Mouse (Mus musculus): Measurements from ENCODE around the gene Aida.
"Not testable (repeated sequence)": the region's sequence is repeated elsewhere in the genome, so short reads cannot be mapped to it uniquely, and the experiment has no call there.

The Aida gene

DNA sequence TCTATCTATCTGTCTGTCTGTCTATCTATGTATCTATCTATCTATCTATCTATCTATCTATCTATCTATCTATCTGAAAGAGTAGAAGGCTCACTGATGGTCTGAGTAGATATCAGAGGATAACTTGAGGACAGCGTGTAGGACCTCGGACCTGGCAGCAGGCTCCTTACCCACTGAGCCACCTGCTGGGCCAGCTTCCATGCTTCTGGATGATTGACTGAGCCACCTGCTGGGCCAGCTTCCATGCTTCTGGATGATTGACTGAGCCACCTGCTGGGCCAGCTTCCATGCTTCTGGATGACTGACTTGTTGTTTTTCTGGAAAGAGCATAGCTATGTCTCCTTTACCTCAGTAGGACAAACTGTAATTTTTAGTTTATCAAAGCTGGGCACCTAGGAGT is 13.2 kb downstream of the Aida start:
- in situ Hi-C loops (cut with MboI; ENCODE audit: low pct_unique_long_range_greater_than_20kb in 1 of 2, low sequenced_read_pairs in 2 of 2, unreplicated experiment in 1 of 2), result not testable (repeated sequence)

DNA sequence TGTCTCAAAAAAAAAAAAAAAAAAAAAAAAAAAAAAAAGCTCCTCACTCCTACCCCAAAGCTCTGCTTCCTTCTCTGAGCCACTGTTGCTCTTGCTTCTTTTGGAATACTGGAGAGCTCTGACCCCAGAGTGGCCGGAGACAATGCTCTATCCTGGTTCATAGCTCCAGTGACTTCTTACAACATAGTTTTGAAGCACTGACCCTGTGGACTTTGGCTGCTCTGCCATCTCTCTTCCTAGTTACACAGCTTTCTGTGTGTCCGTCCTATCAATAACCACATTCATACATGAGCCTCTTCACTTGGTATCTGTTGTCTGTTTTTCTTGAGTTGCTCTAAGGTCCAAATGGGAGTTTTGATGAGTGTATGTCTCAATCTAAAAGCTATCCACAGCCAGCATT is 15.7 kb downstream of the Aida start:
- in situ Hi-C loops (cut with MboI; ENCODE audit: low pct_unique_long_range_greater_than_20kb in 1 of 2, low sequenced_read_pairs in 2 of 2, unreplicated experiment in 1 of 2), result no loop called here

DNA sequence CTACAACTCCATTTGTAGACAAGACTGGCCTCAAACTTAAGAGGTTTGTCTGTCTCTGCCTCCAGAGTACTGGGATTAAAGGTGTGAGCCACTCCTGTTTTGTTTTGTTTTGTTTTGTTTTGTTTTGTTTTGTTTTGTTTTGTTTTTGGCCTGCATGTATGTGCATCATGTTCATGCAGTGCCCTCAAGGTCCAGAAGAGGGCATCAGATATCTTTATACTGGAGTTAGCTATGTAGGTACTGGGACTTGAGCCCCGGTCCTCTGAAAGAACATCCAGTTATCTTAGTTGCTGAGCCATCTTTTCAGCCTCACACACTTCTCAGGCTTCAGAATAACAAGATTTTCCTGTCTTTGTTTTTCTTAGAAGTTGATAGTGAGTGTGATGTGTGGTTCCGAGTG is 19.4 kb downstream of the Aida start:
- in situ Hi-C loops (cut with MboI; ENCODE audit: low pct_unique_long_range_greater_than_20kb in 1 of 2, low sequenced_read_pairs in 2 of 2, unreplicated experiment in 1 of 2), result no loop called here

GRCm38 (mm10) chr1:183320708-183321107 is 24.3 kb downstream of the Aida start:
- in situ Hi-C loops (cut with MboI; ENCODE audit: low pct_unique_long_range_greater_than_20kb in 1 of 2, low sequenced_read_pairs in 2 of 2, unreplicated experiment in 1 of 2), result no loop called here

DNA sequence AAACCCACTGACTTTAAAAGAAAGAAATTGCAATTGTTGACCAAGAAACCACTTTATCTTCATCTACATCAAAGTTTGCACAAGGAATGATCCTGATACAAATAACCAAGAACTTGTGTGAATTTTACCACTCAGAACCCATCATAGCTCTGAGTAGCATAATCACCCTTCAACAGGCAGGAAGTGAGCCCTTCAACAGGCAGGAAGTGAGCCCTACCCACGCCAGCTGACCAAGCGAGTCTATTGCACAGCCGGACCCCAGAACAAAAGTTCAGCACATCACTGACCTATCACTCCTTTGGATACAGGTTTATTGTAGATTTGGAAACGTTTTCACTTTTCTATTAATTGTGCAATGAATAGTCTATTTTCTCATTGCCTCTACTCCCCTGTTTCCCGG is 26.1 kb downstream of the Aida start:
- in situ Hi-C loops (cut with MboI; ENCODE audit: low pct_unique_long_range_greater_than_20kb in 1 of 2, low sequenced_read_pairs in 2 of 2, unreplicated experiment in 1 of 2), result not testable (repeated sequence)

- in situ Hi-C loops (cut with MboI; ENCODE audit: low pct_unique_long_range_greater_than_20kb in 1 of 2, low sequenced_read_pairs in 2 of 2, unreplicated experiment in 1 of 2), result no loop called here
Observed at GRCm38 (mm10) chr1:183323923-183324322, 27.5 kb downstream of the Aida start.

DNA sequence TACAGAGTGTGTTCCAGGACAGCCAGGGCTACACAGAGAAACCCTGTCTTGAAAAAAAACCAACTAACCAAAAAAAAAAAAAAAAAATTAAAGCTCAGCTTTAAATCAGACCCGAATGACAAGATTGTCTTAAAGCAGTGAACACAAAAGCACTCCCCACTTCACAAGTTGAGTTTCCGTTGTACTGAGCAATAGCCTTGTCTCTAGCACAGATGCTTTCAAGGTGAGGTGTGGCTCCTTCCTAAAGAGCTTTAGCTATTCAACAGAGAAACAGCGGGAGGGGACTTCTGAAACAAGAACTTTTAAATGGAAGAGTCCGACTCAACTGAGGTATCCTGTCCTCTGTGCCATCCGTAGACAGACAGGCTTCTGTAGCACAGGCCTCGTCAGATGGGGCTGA is 28.0 kb downstream of the Aida start:
- in situ Hi-C loops (cut with MboI; ENCODE audit: low pct_unique_long_range_greater_than_20kb in 1 of 2, low sequenced_read_pairs in 2 of 2, unreplicated experiment in 1 of 2), result no loop called here

DNA sequence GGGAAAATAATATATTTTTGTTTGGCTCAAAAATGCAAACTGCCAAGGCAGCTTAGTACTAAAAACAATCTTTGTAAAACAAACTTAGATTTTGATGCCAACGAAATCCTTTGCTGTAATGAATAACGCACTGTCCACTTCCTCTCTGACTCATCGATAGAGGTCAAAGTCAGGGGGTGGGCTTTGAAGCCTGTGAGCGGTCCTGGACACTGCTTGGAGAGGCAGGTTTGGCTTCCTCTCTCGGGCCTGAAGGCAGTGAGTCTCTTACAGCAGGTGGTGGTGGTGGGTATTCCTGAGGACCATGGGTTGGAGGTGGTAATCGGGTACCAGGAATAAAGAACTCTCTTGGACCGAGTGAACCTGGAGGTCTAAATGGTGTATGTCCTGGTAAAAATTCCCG is 30.8 kb downstream of the Aida start:
- in situ Hi-C loops (cut with MboI; ENCODE audit: low pct_unique_long_range_greater_than_20kb in 1 of 2, low sequenced_read_pairs in 2 of 2, unreplicated experiment in 1 of 2), result no loop called here

DNA sequence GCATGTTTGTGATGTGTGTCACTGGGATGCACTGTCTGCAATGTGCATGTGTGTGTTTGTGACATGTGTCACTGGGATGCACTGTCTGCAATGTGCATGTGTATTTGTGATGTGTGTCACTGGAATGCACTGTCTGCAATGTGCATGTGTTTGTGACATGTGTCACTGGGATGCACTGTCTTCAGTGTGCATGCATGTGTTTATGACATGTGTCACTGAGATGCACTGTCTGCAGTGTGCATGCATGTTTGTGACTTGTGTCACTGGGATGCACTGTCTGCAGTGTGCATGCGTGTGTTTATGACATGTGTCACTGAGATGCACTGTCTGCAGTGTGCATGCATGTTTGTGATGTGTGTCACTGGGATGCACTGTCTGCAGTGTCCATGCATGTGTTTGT is 46.5 kb downstream of the Aida start:
- in situ Hi-C loops (cut with MboI; ENCODE audit: low pct_unique_long_range_greater_than_20kb in 1 of 2, low sequenced_read_pairs in 2 of 2, unreplicated experiment in 1 of 2), result not testable (repeated sequence)

GRCm38 (mm10) chr1:183344886-183345816 is 48.8 kb downstream of the Aida start:
- in situ Hi-C loops (cut with MboI; ENCODE audit: low pct_unique_long_range_greater_than_20kb in 1 of 2, low sequenced_read_pairs in 2 of 2, unreplicated experiment in 1 of 2), result no loop called here

DNA sequence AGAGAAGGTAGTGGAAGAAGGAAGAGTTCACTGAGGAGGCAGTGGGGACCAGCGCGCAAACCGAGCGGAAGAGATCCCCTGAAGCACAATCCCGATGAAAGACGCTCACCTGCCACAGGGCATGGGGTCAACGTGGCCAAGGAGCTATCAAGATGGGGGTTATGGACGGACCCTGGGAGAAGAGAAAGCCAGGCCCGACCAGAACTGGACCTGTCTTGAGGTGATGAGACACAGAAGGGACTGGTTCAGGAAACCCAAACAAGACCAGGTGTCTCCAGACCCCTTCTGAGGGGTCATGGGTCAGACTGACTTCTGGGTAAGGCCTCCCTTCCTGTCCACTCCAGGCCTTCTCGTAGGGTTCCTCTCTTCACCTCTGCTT is 49.4 kb downstream of the Aida start:
- in situ Hi-C loops (cut with MboI; ENCODE audit: low pct_unique_long_range_greater_than_20kb in 1 of 2, low sequenced_read_pairs in 2 of 2, unreplicated experiment in 1 of 2), result no loop called here

- in situ Hi-C loops (cut with MboI; ENCODE audit: low pct_unique_long_range_greater_than_20kb in 1 of 2, low sequenced_read_pairs in 2 of 2, unreplicated experiment in 1 of 2), result loop anchor here in 1 of 2 experiments (5.0 kb wide), 1 partner anchor 72 kb away; no protein-coding TSS in a partner anchor
Observed at GRCm38 (mm10) chr1:183349840-183350239, 53.5 kb downstream of the Aida start.

DNA sequence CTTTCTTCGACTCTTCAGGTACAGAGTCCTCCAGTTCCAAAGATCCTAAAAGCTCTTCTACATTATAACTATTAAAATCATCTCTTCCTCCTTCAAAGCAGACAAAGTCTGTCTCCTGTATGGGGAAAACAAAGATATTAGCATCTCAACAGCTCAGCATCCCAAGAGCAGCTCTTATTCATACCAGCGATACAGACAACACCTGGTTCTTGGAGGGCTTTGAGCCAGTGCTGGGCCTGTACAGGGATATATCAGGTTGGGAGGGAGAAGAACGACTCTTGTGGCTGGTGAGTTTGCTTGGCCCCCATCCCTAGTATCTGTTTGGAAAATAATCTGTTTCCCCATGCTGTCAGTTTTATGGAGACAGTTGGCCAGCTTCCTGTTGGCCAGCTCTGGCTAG is 62.5 kb downstream of the Aida start:
- in situ Hi-C loops (cut with MboI; ENCODE audit: low pct_unique_long_range_greater_than_20kb in 1 of 2, low sequenced_read_pairs in 2 of 2, unreplicated experiment in 1 of 2), result no loop called here

DNA sequence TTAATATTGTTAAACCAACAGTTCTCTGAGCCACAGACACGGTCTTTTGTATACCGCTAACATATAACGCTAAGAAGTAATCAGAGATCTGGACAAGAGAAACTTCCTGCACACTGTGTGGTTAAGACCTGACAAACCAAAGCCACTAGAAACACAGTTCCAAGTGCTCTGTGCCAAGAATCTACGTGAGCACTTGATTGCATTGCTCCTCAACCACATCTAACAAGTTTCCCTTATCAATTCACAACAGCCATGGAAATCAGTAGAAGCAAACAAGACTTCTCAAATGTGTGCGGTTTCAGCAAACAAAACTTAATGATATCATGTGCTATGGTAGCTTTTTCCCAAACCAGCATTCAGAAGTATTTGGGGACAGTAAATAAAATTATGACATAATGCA is 65.9 kb downstream of the Aida start:
- in situ Hi-C loops (cut with MboI; ENCODE audit: low pct_unique_long_range_greater_than_20kb in 1 of 2, low sequenced_read_pairs in 2 of 2, unreplicated experiment in 1 of 2), result no loop called here

DNA sequence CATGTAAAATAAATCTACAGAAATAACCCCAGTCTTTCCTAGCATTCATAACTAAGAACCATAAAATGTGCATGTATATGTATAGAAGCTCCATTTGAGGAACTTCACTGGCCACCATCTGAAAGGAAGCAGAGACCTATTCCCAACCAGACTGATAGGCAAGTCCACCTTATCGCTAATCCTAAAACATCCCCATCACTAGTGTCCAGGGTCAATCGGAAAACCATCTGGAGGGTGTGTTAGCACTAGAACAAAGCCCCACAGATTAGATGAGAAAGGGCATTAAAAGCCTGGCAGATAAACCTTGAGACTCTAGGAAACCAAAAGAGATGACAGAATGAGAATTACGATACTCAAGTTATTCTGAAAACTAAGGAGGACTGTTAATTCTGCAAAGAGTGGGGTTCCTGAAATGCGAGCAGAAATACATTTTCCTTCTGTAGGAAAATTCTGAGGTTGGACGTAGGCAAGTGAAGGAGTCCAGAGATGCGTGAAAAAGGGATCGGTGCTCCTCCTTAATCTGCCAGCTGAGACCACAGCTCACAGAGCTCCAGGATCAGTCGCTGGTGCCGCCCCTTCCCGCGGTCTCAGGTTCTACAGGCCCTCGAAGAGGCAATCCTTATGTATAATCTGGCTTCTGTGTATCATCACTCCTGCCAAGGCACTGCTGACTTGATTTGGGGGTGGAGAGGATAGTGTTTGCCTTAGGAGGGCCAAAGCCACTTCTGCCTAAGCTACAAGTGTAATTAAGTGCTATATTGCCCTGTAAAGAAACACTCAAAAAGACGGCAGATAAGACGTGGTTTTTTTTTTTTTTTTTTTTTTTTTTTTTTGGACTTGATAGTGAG is 66.6 kb downstream of the Aida start:
- in situ Hi-C loops (cut with MboI; ENCODE audit: low pct_unique_long_range_greater_than_20kb in 1 of 2, low sequenced_read_pairs in 2 of 2, unreplicated experiment in 1 of 2), result no loop called here

DNA sequence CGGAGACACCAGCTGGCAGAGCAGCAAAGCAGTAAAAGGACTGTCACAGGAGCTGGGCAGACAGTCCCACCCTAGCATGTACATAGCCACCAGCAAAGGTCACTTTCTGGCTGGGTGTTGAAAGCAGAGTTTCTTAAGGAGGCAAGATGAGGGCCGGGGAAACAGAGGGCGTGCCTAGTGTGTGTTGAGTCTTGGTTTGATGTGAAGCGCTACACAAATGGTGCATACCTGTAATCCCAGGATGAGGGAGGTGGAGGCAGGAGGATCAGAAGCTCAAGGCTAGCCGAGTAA is 67.1 kb downstream of the Aida start:
- in situ Hi-C loops (cut with MboI; ENCODE audit: low pct_unique_long_range_greater_than_20kb in 1 of 2, low sequenced_read_pairs in 2 of 2, unreplicated experiment in 1 of 2), result no loop called here

DNA sequence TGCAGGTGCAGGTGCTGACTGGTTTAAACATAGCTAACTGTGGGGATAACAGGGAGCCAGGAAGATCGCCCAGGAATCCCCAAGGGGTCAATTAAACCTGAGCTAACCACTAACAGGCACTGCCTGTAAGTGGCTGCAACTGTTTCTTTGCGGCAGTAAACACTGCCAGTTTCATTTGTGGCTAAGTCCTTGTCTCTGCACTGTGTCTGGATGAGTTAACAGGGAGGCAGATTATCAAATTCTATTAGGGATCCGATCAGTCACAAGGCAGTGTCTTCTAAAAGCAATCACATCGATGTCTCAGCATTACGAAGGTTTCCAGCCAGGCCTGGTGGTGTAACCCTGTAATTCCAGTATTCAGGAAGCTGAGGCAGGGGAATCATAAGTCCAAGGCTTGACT is 70.0 kb downstream of the Aida start:
- in situ Hi-C loops (cut with MboI; ENCODE audit: low pct_unique_long_range_greater_than_20kb in 1 of 2, low sequenced_read_pairs in 2 of 2, unreplicated experiment in 1 of 2), result no loop called here

DNA sequence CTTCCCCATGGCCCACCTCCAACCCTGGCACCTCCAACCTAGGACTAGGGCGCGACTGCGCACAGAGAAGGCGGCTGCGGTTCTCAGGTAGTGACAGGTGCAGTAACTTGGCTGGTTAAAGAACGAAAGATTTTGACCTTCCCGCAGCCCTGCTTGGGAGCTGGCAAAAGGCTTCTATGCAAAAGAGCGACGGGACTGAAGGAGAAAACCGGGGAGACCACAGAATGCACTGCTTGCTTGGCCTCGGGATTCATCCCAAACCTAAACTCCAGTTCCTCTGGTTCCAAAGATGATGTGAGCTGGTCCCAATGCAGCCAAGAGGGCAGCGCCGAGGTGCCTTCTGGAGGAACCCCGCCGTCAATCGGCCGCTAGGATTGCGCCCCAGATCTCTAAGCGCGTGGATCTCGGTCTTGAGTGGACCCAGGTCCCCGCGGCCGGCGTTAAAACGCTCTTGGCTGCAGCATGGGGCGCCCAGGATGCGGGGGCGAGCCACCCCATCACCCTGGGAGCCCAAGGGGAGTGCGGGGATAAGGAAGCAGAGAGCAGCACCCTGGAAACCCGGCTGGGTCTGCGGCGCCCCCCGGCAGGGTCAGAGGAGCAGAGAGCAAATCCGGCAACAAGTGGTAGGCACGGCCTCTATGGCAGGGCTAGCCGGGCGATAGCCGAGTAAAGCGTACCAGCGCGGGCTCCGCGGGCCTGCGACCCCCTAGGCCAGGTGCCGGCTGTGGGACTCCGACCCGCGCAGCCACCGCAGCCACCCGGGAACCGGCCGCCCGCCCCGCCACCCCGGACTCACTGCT is 72.4 kb downstream of the Aida start:
- in situ Hi-C loops (cut with MboI; ENCODE audit: low pct_unique_long_range_greater_than_20kb in 1 of 2, low sequenced_read_pairs in 2 of 2, unreplicated experiment in 1 of 2), result no loop called here

DNA sequence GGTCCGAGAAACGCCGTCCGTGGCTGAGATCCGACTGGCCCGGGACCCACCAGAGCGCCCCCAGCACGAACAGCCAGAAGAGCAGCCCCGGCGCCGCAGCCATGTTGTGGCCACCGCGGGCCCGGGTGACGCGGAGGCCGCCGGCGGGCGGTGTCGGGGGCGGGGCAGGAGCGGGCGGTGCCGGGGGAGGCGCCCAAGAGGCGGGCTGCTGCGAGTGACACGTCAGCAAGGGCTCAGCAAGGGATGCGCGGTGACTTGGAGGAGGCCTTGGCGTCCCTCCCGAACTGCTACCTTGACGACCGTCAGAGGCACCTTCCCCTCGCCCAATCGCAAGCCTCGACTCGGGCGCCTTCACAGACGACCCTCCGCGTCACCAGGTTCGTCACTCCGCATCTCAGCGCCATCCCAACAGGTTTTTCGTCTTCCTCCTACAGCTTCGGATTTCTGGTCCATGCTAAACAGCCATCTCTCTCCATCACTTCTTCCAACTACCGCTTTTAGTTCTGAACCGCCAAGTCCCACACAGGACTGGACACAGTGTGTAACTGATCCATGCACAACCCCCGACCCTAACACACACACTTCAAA is 73.1 kb downstream of the Aida start, which contains the start of gene Mia3:
Mia3 (minus strand) TSS at position 127 of the 588 bp plus-strand sequence.
- in situ Hi-C loops (cut with MboI; ENCODE audit: low pct_unique_long_range_greater_than_20kb in 1 of 2, low sequenced_read_pairs in 2 of 2, unreplicated experiment in 1 of 2), result no loop called here

Data from mouse embryonic stem cell (cell line).